Mouse (Mus musculus) embryonic facial prominence, embryonic 10.5 days (tissue): ENCODE data around the gene Swap70. TPM values are rescaled to one million over a fixed set of nuclear protein-coding genes. Genes with fewer than 3 reads are reported as not detected.

Experiments used
- DNase-seq: peaks from one replicate; pipeline ENCODE4 v3.0.0-alpha.2; 2017; ENCODE audit warnings: low spot score
- H3K27ac ChIP-seq: fragments of 300-500 bp; sonication (generic); replicated peaks from 2 replicates; pipeline ENCODE4 v1.5.1; 2016; ENCODE audit warnings: mild to moderate bottlenecking
- H3K27me3 ChIP-seq: fragments of 300-500 bp; sonication (generic); replicated peaks from 2 replicates; pipeline ENCODE4 v1.6.1; 2016; ENCODE audit warnings: low read depth, mild to moderate bottlenecking; ENCODE audit not compliant: poor library complexity, severe bottlenecking
- H3K36me3 ChIP-seq: fragments of 300-500 bp; sonication (generic); replicated peaks from 2 replicates; pipeline ENCODE4 v1.6.1; 2016; ENCODE audit warnings: mild to moderate bottlenecking, moderate library complexity
- H3K4me1 ChIP-seq: fragments of 300-500 bp; sonication (generic); 2 replicates; pipeline ENCODE4 v1.6.1; 2016
- H3K4me3 ChIP-seq: fragments of 300-500 bp; sonication (generic); 2 replicates; pipeline ENCODE4 v1.5.1; 2016; ENCODE audit warnings: mild to moderate bottlenecking, moderate library complexity
- H3K9me3 ChIP-seq: fragments of 300-500 bp; sonication (generic); 2 replicates; pipeline ENCODE4 v1.6.1; 2016; ENCODE audit warnings: mild to moderate bottlenecking
- WGBS: fragments of 180-500 bp; shearing (Covaris S2); methylation state at CpG from one replicate; pipeline ENCODE4 v1.1.7; 2016; 5-methylcytosine and 5-hydroxymethylcytosine counted together
- polyA plus RNA-seq: library from polyadenylated mRNA; unstranded; fragments of >200 nt; fragmentation: Nextera tagmentation; extraction: Ambion mirVana; gene quantifications from 2 replicates; pipeline ENCODE4 v1.2.1, GENCODE M21; 2016

The Swap70 gene
- polyA plus RNA-seq, 1 experiment from 2014 or later: 30.7 TPM

DNA sequence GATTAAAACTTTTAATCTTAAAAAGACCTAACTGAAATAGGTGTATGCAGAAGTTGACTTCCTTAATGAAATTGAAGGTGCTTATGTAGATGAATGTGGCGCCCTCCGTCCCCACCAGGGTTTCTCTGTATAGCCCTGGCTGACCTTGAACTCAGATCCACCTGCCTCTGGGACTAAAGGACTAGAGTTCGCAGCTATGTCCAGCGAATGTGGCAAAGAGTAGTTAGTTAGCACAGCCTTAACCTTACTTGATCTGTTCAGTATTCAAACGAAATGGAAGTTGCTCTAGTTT lies 20.7 kb downstream of the Swap70 start:
- no peak overlapping the region for H3K27ac ChIP-seq
- no peaks in the 10 kb centered on the region for H3K27me3 ChIP-seq
- 94% methylated on average over 5 of the region's 5 CpGs for WGBS
- no peaks in the 10 kb centered on the region for H3K9me3 ChIP-seq
- DNase-seq: no peak
- H3K36me3 ChIP-seq: peaks cover 28% of the 10 kb centered on the region
- H3K4me1 ChIP-seq: peaks cover 10% of the 10 kb centered on the region
- no peak overlapping the region for H3K4me3 ChIP-seq

DNA sequence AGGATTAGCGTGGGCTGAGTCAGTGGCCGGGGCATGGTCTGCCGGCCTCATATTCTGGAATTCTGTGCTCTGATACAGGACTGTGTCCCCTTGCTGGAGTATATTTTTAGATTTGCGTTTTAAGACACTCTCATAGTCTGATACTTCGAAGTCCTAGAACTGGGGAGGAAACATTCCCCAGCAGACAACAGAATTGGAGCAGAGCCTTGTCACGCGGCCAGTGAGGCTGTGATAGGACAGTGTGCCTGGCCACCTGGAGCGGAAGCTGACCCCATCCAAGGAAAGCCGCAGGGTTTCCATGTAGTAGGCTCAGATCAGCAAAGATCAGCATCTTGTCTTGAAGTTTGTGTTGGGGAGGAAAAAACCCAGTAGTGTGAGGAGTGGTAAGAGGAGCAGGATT lies 23.6 kb downstream of the Swap70 start:
- no peak for DNase-seq
- 95% methylated on average over 9 of the region's 9 CpGs for WGBS
- H3K4me3 ChIP-seq: no peak overlapping the region
- no peak overlapping the region for H3K27ac ChIP-seq
- no peaks in the 10 kb centered on the region for H3K4me1 ChIP-seq
- peaks cover 36% of the 10 kb centered on the region for H3K36me3 ChIP-seq
- no peaks in the 10 kb centered on the region for H3K9me3 ChIP-seq
- H3K27me3 ChIP-seq: no peaks in the 10 kb centered on the region

DNA sequence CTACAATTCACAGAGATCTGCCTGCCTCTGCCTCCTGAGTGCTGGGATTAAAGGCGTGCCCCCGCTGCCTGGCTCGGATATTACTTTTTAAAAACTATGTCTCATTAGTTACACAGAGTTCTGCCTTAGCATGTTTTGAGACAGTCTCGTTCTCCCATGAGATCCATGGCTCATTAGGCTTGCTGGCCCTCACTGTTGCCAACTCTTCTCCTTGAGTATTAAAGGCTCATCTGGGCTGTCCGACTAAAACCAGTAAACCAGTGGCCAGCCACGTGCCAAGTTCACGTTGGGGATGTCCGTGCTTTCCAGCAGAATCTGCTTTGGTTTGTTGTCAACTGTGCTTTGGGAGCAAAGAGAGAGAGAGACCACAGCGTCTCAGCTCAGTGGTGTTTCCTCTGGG lies 25.0 kb downstream of the Swap70 start:
- Histone ChIP-seq H3K27ac (no peak overlapping the region), H3K4me3 (no peak overlapping the region), H3K4me1 (no peaks in the 10 kb centered on the region), H3K36me3 (peaks cover 36% of the 10 kb centered on the region), H3K9me3 (no peaks in the 10 kb centered on the region), H3K27me3 (no peaks in the 10 kb centered on the region)
- no peak for DNase-seq
- 94% methylated on average over 9 of the region's 9 CpGs for WGBS

DNA sequence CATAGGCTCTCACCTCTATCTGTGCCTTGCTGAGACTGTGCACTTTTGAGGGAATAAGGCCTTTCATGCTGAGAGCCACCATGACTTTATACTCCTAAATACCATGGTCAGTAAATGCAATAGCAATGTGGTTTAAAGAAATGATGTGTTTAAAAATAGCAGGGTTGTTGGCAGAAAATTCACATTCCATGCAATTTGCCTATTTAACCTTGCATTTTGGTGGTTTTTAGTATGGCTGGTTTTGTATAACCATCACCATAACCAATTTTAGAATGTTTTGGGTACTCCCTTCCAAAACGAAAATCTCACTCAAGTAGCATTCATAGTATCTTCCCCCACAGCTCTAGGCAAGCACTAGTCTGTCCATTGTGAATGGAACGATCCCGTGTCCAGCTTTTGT lies 26.3 kb downstream of the Swap70 start:
- Histone ChIP-seq H3K4me3 (no peak overlapping the region), H3K36me3 (peaks cover 42% of the 10 kb centered on the region), H3K9me3 (no peaks in the 10 kb centered on the region), H3K27me3 (no peaks in the 10 kb centered on the region), H3K4me1 (no peaks in the 10 kb centered on the region), H3K27ac (no peak overlapping the region)
- DNase-seq: no peak
- 94% methylated on average over 3 of the region's 3 CpGs for WGBS

DNA sequence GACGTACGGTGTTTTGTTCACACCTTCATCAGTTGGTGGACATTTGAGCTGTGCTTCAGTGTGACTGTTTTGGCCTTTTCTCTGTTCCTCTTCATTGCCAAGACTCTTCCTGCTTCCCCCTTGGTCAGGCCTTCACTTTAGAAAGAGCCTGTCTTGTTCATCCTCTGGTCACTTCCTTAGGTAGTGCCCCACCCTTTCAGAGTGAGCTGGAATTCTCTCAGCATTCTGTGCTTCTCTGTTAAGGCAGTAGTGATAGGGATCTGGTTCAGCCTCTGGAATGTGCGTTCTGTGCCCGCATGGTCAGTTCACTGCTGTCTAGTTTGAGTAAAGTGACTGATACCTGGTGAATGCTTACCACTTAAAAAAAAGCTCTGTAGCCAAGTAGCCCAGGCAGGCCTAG lies 27.2 kb downstream of the Swap70 start:
- no peak overlapping the region for H3K27ac ChIP-seq
- H3K4me3 ChIP-seq: no peak overlapping the region
- no peaks in the 10 kb centered on the region for H3K27me3 ChIP-seq
- DNase-seq: no peak
- WGBS: 96% methylated on average over 4 of the region's 4 CpGs
- no peaks in the 10 kb centered on the region for H3K4me1 ChIP-seq
- peaks cover 48% of the 10 kb centered on the region for H3K36me3 ChIP-seq
- H3K9me3 ChIP-seq: no peaks in the 10 kb centered on the region

DNA sequence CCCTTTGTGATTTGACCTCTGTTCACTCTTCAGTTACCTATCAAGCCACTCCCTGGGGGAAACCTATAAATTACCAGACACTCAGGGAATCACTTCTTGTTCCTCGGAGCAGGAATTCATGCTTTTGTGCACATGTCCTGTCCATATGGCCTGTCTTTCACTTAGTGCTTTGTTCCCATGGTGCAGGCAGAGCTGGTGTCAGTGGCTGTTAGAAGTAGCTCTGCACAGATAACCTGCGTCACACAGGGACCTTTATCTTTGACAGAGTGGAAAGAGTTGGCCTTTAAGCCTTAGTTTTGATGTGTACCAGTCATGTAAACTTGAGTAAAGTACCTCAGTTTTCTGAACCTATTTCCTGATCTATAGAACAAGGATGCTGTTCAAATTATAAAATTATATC lies 32.4 kb downstream of the Swap70 start:
- WGBS: 74% methylated on average over 2 of the region's 2 CpGs
- H3K36me3 ChIP-seq: peaks cover 28% of the 10 kb centered on the region
- no peaks in the 10 kb centered on the region for H3K27me3 ChIP-seq
- no peak for DNase-seq
- H3K4me1 ChIP-seq: no peaks in the 10 kb centered on the region
- H3K4me3 ChIP-seq: no peak overlapping the region
- H3K9me3 ChIP-seq: no peaks in the 10 kb centered on the region
- H3K27ac ChIP-seq: no peak overlapping the region

DNA sequence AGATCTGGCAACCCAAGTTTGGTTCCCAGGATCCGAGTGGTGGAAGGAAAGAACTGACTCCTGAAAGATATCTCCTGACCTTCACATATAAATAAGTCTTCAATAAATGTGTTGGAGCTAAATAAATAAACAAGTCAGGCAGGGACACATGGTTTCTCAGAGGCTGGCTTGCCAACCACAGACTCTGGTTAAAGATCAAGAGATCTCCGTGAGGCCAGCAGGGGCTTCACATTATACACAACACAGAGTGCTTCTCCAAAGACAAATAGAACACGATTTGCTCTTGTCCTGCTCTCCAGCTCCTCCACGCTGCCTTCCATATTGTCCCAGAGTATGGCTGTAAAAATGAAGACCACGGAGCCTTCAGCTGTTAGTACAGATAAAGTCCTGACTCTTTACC lies 32.9 kb downstream of the Swap70 start:
- Histone ChIP-seq H3K4me3 (no peak overlapping the region), H3K4me1 (no peaks in the 10 kb centered on the region), H3K9me3 (no peaks in the 10 kb centered on the region), H3K27ac (no peak overlapping the region), H3K36me3 (peaks cover 28% of the 10 kb centered on the region), H3K27me3 (no peaks in the 10 kb centered on the region)
- WGBS: 89% methylated on average over 5 of the region's 5 CpGs
- DNase-seq: no peak

DNA sequence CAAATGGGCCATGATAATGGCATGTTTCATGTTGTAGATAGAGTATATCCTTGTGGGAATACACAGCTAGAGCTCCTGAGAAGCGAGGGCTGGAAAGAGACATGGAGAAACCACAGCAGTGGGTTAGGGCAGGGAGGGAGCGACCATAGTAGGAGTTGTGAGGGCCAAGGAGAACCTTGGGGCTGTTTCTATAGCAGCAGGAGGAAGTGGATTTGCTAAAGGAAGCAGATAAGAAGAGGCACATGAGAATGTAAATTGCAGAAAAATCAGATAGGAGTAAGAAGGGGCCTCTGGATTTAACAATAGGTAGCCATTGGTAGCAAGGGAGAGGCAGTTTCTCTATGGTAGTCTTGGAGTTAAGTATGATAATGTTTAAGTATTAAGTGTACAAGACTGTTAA lies 35.5 kb downstream of the Swap70 start:
- no peaks in the 10 kb centered on the region for H3K9me3 ChIP-seq
- DNase-seq: no peak
- H3K36me3 ChIP-seq: peaks cover 28% of the 10 kb centered on the region
- H3K4me3 ChIP-seq: no peak overlapping the region
- 80% methylated on average over 2 of the region's 2 CpGs for WGBS
- H3K27ac ChIP-seq: no peak overlapping the region
- no peaks in the 10 kb centered on the region for H3K27me3 ChIP-seq
- H3K4me1 ChIP-seq: 0 out of 2 replicates have a peak, but pooled peaks cover 2% of the 10 kb centered on the region

DNA sequence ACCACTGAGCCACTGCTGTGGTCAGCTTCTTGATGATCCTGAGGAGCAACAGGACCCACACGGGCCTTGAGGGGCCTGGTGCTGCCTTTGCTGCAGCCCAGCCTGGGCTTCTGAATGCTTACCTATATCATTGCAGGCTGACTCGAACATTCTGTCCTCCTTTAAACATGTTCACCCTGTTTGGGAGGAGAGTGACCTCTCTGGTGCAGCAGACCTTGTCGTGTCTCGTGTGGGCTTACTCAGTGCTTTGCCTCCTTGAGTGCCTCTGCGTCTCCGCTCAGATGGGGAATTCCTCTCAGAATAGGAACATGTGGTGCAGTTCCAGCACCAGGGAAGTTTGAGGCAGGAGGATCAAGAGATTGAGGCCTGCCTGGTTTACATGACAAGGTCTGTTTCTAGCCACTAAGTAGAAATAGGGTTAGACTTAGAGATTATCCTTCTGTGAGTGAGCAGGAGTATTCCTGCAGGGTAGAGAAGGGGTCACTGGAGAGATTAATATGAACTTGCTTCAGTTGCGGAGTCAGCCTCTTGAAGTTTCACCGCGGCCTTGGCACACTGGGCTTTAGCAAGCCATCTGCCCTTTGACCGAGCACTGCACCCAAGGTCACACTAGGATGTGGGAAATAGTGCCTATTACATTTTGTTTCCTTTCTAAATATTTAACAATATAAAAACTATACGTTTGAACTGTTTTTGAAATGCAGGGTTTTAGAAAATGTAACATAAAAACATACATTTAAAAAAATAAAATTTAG lies 36.9 kb downstream of the Swap70 start:
- Histone ChIP-seq H3K4me3 (no peak overlapping the region), H3K9me3 (no peaks in the 10 kb centered on the region), H3K36me3 (peaks cover 16% of the 10 kb centered on the region), H3K27me3 (no peaks in the 10 kb centered on the region), H3K27ac (no peak overlapping the region), H3K4me1 (0 out of 2 replicates have a peak, but pooled peaks cover 4% of the 10 kb centered on the region)
- WGBS: 84% methylated on average over 11 of the region's 11 CpGs
- no peak for DNase-seq

DNA sequence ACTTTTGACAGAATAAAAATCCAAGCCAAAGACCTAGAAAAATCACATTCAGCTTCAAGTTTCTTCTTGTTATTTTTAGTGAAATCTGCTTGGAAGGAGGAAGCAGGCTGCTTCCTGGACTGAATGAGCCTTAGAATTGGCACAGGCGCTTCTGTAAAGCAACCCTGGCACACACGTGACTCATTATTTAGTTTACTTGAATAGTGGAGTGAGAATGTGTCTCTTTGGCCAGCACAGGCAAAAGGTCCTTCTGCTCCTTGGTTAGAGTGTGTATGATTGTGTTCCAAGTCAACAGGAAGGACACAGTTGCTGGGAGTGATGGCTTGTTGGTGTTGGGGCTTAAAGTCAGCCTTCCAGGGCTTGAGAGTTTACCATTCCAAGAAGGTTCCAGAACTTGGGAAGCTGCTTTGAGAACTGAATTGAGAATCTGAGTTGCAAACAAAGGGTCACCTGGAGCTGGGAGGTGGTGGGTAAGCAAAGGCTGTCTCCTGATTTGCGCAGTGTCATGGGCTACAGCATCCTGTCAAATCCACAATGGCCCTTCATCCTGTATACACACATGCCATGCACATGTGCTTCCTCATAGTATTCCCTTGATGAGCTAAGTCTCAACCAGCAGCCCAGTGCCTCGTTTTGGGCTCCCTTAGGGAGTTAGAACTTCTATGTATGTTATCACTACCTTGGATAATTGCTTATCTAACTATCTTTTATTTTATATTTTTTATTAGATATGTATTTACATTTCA lies 38.6 kb downstream of the Swap70 start:
- Histone ChIP-seq H3K36me3 (peaks cover 14% of the 10 kb centered on the region; the same call in 1 of the 2 replicates), H3K4me3 (no peak overlapping the region), H3K4me1 (0 out of 2 replicates have a peak, but pooled peaks cover 4% of the 10 kb centered on the region), H3K27ac (no peak overlapping the region; the same call in 1 of the 2 replicates), H3K27me3 (no peaks in the 10 kb centered on the region), H3K9me3 (no peaks in the 10 kb centered on the region)
- DNase-seq: no peak
- 80% methylated on average over 4 of the region's 4 CpGs for WGBS

DNA sequence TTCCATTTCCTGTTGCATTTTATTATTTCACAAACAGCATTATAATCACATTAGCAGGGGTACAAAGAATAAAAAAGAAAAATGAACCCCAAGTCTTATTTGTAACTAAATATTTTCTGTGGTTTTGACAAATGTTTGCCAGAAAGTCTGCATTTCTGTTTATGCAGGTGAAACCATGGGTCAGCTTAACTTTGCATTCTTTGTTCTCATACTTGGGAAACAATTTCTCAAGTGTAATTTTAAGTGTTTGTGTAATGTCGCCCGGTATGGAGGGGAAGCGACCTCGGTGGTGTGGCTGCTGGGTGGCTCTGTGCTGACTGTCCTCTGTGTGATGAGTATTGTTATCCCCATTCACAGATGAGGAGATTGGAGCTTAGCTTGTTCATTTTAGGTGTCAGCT lies 40.3 kb downstream of the Swap70 start:
- WGBS: 83% methylated on average over 4 of the region's 4 CpGs
- H3K27me3 ChIP-seq: no peaks in the 10 kb centered on the region

DNA sequence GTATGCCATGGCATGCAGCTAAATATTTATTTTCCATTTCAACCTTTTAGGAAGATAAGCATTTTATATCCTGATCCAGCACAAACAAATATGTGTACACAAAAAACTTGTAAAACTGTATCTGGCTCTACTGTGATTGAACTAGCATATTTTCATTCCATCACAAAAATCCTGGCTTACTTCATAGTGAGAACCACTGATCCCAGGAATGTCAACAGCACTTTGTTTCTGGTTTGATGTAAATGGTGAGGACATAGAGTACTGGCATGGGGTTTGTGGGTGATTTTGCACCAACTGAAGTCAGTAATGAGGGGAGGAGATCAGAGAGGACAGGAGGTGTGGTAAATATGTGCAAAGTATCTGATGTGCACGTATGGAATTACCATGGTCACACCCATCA lies 41.1 kb downstream of the Swap70 start:
- H3K4me3 ChIP-seq: no peak overlapping the region
- no peaks in the 10 kb centered on the region for H3K27me3 ChIP-seq
- H3K36me3 ChIP-seq: peaks cover 8% of the 10 kb centered on the region; the same call in 1 of the 2 replicates
- 85% methylated on average over 1 of the region's 1 CpGs for WGBS
- H3K4me1 ChIP-seq: 0 out of 2 replicates have a peak, but pooled peaks cover 4% of the 10 kb centered on the region
- no peak overlapping the region for H3K27ac ChIP-seq
- no peak for DNase-seq
- H3K9me3 ChIP-seq: no peaks in the 10 kb centered on the region

More for the DNA sequence above, 40.3 kb downstream of the Swap70 start:
- no peak overlapping the region for H3K4me3 ChIP-seq
- H3K4me1 ChIP-seq: 0 out of 2 replicates have a peak, but pooled peaks cover 4% of the 10 kb centered on the region
- no peak overlapping the region for H3K27ac ChIP-seq
- peaks cover 13% of the 10 kb centered on the region; the same call in 1 of the 2 replicates for H3K36me3 ChIP-seq
- no peak for DNase-seq
- no peaks in the 10 kb centered on the region for H3K9me3 ChIP-seq

DNA sequence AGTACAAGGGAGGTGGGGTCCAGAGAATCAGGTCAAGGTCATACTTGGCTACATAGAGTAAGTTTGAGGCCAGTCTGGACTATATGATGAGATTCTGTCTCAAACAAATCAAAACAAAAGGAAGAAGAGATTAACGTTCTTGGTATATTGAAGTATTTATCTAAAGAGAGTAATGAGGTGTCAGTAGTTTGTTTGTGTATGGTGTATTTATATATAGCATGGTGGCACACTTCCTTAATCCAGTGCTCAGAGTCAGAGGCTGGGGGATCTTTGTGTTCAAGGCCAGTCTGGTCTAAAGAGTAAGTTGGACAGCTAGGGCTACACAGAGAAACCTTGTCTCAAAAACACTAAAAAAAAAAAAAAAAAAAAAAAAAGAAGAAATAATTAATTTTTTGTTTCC lies 42.0 kb downstream of the Swap70 start:
- 0 out of 2 replicates have a peak, but pooled peaks cover 4% of the 10 kb centered on the region for H3K4me1 ChIP-seq
- H3K9me3 ChIP-seq: no peaks in the 10 kb centered on the region
- no peak overlapping the region for H3K4me3 ChIP-seq
- DNase-seq: no peak
- no peaks in the 10 kb centered on the region for H3K27me3 ChIP-seq
- no peak overlapping the region for H3K27ac ChIP-seq
- WGBS: 82% methylated on average over 1 of the region's 1 CpGs
- peaks cover 9% of the 10 kb centered on the region; the same call in 1 of the 2 replicates for H3K36me3 ChIP-seq
